Mouse (Mus musculus): ENCODE measurements around the gene Cep41.

DNA sequence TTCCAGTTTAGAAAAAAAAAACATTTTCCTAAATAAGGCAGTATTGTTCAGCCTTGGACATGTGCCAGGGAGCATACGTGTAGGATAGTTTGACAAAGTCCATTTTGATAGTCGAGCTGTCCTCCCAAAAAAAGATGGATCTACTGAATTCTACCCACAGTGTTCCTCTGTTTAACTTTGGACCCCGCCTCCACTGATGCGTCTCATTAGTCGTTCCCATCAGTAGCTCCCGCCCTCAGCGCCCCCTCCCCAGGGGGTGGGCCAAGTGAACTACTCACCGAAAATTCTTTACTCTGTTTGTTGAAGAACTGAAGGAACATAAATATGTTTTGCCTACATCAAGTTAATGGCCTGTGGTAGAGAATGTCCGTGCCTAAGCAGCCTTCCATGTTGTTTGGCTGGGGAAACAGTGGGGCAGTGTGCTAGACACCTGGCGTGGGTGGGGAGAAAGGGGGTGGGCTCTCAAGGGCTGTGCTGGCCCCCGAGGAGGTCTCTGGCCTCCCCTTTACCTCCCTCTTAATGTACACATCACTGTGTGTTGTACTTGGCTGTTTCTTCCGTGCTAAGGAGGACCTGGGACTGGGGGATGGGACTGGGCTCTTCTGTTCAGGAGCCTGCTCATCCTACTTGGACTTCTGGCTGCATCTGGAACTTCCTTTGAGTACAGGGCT lies 36.9 kb upstream of the Cep41 start:
- TF ChIP-seq CTCF (IDR thresholded peaks at IDR 0.05; ENCODE audit: low read depth) (no peak), EP300 (IDR thresholded peaks at IDR 0.05; ENCODE audit: low read depth) (no peak)
